Mouse (Mus musculus) embryonic facial prominence, embryonic 15.5 days (tissue): ENCODE results near the gene Mrps7. TPM values are rescaled to one million over a fixed set of nuclear protein-coding genes. Genes with fewer than 3 reads are reported as not detected.

Experiments used
- ATAC-seq: fragments of 200-750 bp; cut with Nextera tagmentation; 2 replicates; pipeline ENCODE4 v1.8.0; 2017; ENCODE audit warnings: low read depth, moderate TSS enrichment; ENCODE audit not compliant: insufficient number of reproducible peaks, low FRiP score, low TSS enrichment
- H3K27ac ChIP-seq: fragments of 300-500 bp; sonication (generic); replicated peaks from 2 replicates; pipeline ENCODE4 v1.5.1; 2015; ENCODE audit warnings: mild to moderate bottlenecking, inconsistent platforms
- H3K27me3 ChIP-seq: fragments of 300-500 bp; sonication (generic); 2 replicates; pipeline ENCODE4 v1.6.1; 2015; ENCODE audit warnings: inconsistent platforms
- H3K36me3 ChIP-seq: fragments of 300-500 bp; sonication (generic); 2 replicates; pipeline ENCODE4 v1.6.1; 2015; ENCODE audit warnings: mild to moderate bottlenecking, inconsistent platforms
- H3K4me1 ChIP-seq: fragments of 300-500 bp; sonication (generic); 2 replicates; pipeline ENCODE4 v1.6.1; 2015; ENCODE audit warnings: inconsistent platforms
- H3K4me2 ChIP-seq: fragments of 300-500 bp; sonication (generic); replicated peaks from 2 replicates; pipeline ENCODE4 v1.6.1; 2015; ENCODE audit warnings: mild to moderate bottlenecking, inconsistent platforms
- H3K4me3 ChIP-seq: fragments of 300-500 bp; sonication (generic); replicated peaks from 2 replicates; pipeline ENCODE4 v1.5.1; 2015; ENCODE audit warnings: mild to moderate bottlenecking, inconsistent platforms
- H3K9ac ChIP-seq: fragments of 300-500 bp; sonication (generic); 2 replicates; pipeline ENCODE4 v1.6.1; 2015; ENCODE audit warnings: inconsistent platforms
- H3K9me3 ChIP-seq: fragments of 300-500 bp; sonication (generic); replicated peaks from 2 replicates; pipeline ENCODE4 v1.6.1; 2016; ENCODE audit warnings: inconsistent platforms
- WGBS: fragments of 180-500 bp; shearing (Covaris S2); methylation state at CpG from one replicate; pipeline ENCODE4 v1.1.7; 2015; 5-methylcytosine and 5-hydroxymethylcytosine counted together
- polyA plus RNA-seq: library from polyadenylated mRNA; unstranded; fragments of >200 nt; fragmentation: Nextera tagmentation; extraction: Ambion mirVana; gene quantifications from 2 replicates; pipeline ENCODE4 v1.2.1, GENCODE M21; 2015

Gene Mrps7
- polyA plus RNA-seq, 1 experiment from 2014 or later = 82.4 TPM

DNA sequence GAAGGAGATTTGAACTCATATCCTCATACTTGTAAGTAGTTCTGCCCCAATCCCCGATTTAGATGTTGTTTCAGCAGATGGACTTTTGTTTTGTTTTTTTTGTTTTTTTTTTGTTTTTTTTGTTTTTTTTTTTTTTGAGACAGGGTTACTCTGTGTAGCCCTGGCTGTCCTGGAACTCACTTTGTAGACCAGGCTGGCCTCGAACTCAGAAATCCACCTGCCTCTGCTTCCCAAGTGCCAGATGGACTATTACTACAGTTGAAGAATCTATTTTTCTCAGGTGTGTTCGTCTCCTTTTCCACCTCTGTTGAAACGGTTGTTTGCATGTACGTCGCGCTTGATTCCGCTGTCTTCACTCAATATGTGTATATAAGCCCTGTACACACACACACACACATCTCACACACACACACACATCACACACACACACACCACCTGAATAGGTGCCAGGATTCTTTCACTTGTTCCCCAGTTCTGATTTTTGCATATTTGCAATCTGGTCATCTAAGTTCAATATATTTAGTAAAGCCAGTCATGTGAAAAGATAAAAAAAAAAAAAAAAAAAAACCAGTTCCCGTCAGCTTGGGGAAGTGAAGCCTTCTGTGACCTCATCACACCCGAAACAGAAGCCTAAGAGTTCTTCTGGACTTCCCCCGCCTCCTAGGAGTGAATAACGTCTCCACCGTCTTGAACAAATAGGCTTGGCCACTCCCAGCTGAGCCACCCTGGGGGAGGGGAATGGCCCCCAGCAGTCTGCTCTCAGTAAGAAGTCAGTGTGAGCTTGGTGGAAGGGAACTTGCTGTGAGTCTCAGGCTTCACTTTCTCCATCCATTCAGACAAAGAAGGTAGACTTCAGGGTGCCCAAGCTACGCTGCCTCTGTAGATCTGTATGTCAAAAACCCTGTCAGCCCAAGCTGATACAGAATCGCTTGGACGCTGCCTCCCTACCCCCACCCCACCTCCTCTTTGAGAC lies 27.1 kb downstream of the Mrps7 start:
- ATAC-seq = no peak
- H3K27ac ChIP-seq = no peak overlapping the region
- peaks cover 8% of the 10 kb centered on the region; the same call in 1 of the 2 replicates for H3K4me1 ChIP-seq
- no peak overlapping the region for H3K9ac ChIP-seq
- WGBS = 44% methylated on average over 16 of the region's 16 CpGs
- no peaks in the 10 kb centered on the region for H3K36me3 ChIP-seq
- H3K4me2 ChIP-seq = no peak overlapping the region
- H3K4me3 ChIP-seq = no peak overlapping the region
- no peaks in the 10 kb centered on the region for H3K9me3 ChIP-seq
- H3K27me3 ChIP-seq = no peaks in the 10 kb centered on the region

- Histone ChIP-seq H3K4me2 (no peak overlapping the region), H3K4me1 (peaks cover 8% of the 10 kb centered on the region; the same call in 1 of the 2 replicates), H3K9me3 (no peaks in the 10 kb centered on the region), H3K27ac (no peak overlapping the region), H3K4me3 (no peak overlapping the region), H3K9ac (no peak overlapping the region), H3K36me3 (no peaks in the 10 kb centered on the region), H3K27me3 (no peaks in the 10 kb centered on the region)
- ATAC-seq = no peak
- WGBS = 16% methylated on average over 3 of the region's 3 CpGs
These were observed 27.8 kb downstream of the Mrps7 start for GRCm38 (mm10) chr11:115631505-115631890.

- ATAC-seq = no peak
- H3K9me3 ChIP-seq = no peaks in the 10 kb centered on the region
- peaks cover 4% of the 10 kb centered on the region; the same call in 1 of the 2 replicates for H3K4me1 ChIP-seq
- no peak overlapping the region for H3K27ac ChIP-seq
- H3K9ac ChIP-seq = no peak overlapping the region
- H3K4me3 ChIP-seq = no peak overlapping the region
- no peaks in the 10 kb centered on the region for H3K36me3 ChIP-seq
- H3K27me3 ChIP-seq = no peaks in the 10 kb centered on the region
- WGBS = 68% methylated on average over 7 of the region's 7 CpGs
- no peak overlapping the region for H3K4me2 ChIP-seq
These were observed 28.5 kb downstream of the Mrps7 start for GRCm38 (mm10) chr11:115632247-115632646.

DNA sequence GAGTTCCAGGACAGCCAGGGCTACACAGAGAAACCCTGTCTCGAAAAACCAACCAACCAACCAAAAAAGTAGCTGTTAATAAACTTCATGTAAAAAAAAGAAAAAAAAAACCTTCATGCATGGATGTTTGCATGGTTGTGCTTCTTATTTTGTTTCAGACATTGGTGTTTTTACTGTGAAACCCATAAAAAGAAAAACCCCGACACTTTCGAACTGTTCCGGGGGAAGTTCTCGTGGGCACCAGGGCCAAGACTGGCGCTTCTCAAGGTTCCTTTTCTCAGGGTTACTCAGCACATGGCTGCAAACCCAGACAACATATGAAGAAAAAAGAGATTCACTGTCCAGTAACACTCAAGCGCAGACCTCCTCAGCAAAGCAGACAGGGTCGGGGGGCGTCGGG lies 29.1 kb downstream of the Mrps7 start:
- Histone ChIP-seq H3K4me2 (no peak overlapping the region), H3K9ac (no peak overlapping the region), H3K4me3 (no peak overlapping the region), H3K27ac (no peak overlapping the region), H3K27me3 (no peaks in the 10 kb centered on the region), H3K4me1 (no peaks in the 10 kb centered on the region), H3K9me3 (no peaks in the 10 kb centered on the region), H3K36me3 (no peaks in the 10 kb centered on the region)
- 75% methylated on average over 10 of the region's 10 CpGs for WGBS
- no peak for ATAC-seq

DNA sequence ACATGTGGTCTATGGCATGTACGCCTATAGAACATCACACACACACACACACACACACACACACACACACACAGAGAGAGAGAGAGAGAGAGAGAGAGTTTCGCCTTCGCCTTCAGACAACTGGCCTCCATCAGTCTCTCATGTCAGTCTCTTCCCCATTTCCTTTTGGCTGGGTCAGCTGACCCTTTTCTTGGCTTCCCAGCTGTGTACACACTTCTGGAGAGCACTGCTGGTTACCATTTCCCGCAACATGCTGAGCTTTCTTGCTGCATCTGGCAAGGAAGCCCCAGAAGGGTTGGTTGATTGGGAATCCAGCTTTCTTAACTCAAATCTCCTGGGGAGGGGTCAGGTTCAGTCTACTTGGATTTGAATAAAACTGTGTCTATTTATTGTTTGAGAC lies 30.4 kb downstream of the Mrps7 start:
- 60% methylated on average over 4 of the region's 4 CpGs for WGBS
- H3K27me3 ChIP-seq = no peaks in the 10 kb centered on the region
- H3K36me3 ChIP-seq = no peaks in the 10 kb centered on the region
- no peak for ATAC-seq
- H3K4me3 ChIP-seq = no peak overlapping the region
- H3K27ac ChIP-seq = no peak overlapping the region
- H3K9ac ChIP-seq = no peak overlapping the region
- no peaks in the 10 kb centered on the region for H3K9me3 ChIP-seq
- H3K4me1 ChIP-seq = no peaks in the 10 kb centered on the region
- H3K4me2 ChIP-seq = no peak overlapping the region

- H3K4me2 ChIP-seq = no peak overlapping the region
- H3K9ac ChIP-seq = no peak overlapping the region
- no peak overlapping the region for H3K4me3 ChIP-seq
- no peaks in the 10 kb centered on the region for H3K4me1 ChIP-seq
- H3K36me3 ChIP-seq = no peaks in the 10 kb centered on the region
- no peaks in the 10 kb centered on the region for H3K27me3 ChIP-seq
- ATAC-seq = no peak
- no peaks in the 10 kb centered on the region for H3K9me3 ChIP-seq
- 83% methylated on average over 8 of the region's 8 CpGs for WGBS
- H3K27ac ChIP-seq = no peak overlapping the region
These were observed 31.3 kb downstream of the Mrps7 start for GRCm38 (mm10) chr11:115635041-115635440.

DNA sequence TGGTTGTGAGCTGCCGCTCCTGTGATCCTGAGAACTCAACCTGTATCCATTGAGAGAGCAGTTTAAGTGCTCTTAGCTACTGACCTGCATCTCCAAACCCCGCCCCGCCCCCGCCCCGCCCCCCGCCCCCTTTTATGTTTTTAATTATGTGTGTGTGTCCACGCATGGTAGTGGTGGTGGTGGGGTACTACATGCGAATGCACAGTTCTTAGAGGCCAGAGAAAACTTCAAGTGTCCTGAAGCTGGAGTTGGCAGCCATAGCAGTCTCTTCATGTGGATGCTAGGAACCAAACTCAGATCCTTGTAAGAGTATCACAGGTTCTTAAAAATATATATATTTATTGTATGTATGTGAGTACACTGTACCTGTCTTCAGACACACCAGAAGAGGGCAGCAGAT lies 31.8 kb downstream of the Mrps7 start:
- no peaks in the 10 kb centered on the region for H3K27me3 ChIP-seq
- no peak for ATAC-seq
- no peak overlapping the region for H3K4me2 ChIP-seq
- H3K9ac ChIP-seq = no peak overlapping the region
- H3K4me3 ChIP-seq = no peak overlapping the region
- 74% methylated on average over 8 of the region's 8 CpGs for WGBS
- no peak overlapping the region for H3K27ac ChIP-seq
- H3K36me3 ChIP-seq = no peaks in the 10 kb centered on the region
- no peaks in the 10 kb centered on the region for H3K9me3 ChIP-seq
- H3K4me1 ChIP-seq = no peaks in the 10 kb centered on the region

- H3K27me3 ChIP-seq = no peaks in the 10 kb centered on the region
- ATAC-seq = no peak
- H3K4me3 ChIP-seq = no peak overlapping the region
- no peaks in the 10 kb centered on the region for H3K4me1 ChIP-seq
- no peak overlapping the region for H3K27ac ChIP-seq
- no peak overlapping the region for H3K4me2 ChIP-seq
- WGBS = 71% methylated on average over 3 of the region's 3 CpGs
- H3K36me3 ChIP-seq = no peaks in the 10 kb centered on the region
- no peak overlapping the region for H3K9ac ChIP-seq
- H3K9me3 ChIP-seq = no peaks in the 10 kb centered on the region
These were observed 33.2 kb downstream of the Mrps7 start for GRCm38 (mm10) chr11:115636960-115637359.

GRCm38 (mm10) chr11:115638498-115639409 lies 35.0 kb downstream of the Mrps7 start:
- ATAC-seq = no peak
- Histone ChIP-seq H3K36me3 (peaks cover 6% of the 10 kb centered on the region; the same call in 1 of the 2 replicates), H3K9me3 (no peaks in the 10 kb centered on the region), H3K4me2 (no peak overlapping the region), H3K4me1 (no peaks in the 10 kb centered on the region), H3K27ac (no peak overlapping the region), H3K4me3 (no peak overlapping the region), H3K9ac (no peak overlapping the region), H3K27me3 (no peaks in the 10 kb centered on the region)
- 76% methylated on average over 5 of the region's 5 CpGs for WGBS

DNA sequence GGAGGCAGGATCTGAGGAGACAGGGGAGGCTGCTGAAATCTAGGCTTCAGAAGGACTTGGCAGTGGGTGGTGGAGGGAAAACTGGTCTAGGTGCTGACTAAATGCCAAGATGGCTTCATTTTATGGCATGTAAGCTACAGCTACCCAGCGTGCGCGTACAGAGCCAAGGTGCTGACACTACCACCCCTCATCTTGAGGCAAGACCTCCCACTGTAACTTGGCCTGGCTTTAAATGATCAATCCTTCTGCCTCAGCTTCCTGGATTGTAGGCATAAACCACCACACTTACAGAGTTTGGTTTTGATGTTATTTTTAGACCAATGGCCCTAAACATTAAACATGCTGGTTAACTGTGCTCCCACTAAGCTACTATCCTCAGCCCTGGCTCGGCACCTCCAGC lies 35.8 kb downstream of the Mrps7 start:
- no peak overlapping the region for H3K4me2 ChIP-seq
- WGBS = 75% methylated on average over 4 of the region's 4 CpGs
- H3K9me3 ChIP-seq = no peaks in the 10 kb centered on the region
- no peak overlapping the region for H3K9ac ChIP-seq
- H3K27me3 ChIP-seq = no peaks in the 10 kb centered on the region
- H3K27ac ChIP-seq = no peak overlapping the region
- no peak overlapping the region for H3K4me3 ChIP-seq
- ATAC-seq = no peak
- H3K36me3 ChIP-seq = peaks cover 13% of the 10 kb centered on the region; the same call in 1 of the 2 replicates
- no peaks in the 10 kb centered on the region for H3K4me1 ChIP-seq

GRCm38 (mm10) chr11:115640311-115640828 lies 36.6 kb downstream of the Mrps7 start:
- Histone ChIP-seq H3K9ac (no peak overlapping the region), H3K9me3 (no peaks in the 10 kb centered on the region), H3K27me3 (no peaks in the 10 kb centered on the region), H3K27ac (no peak overlapping the region), H3K4me1 (no peaks in the 10 kb centered on the region), H3K4me2 (no peak overlapping the region), H3K36me3 (peaks cover 15% of the 10 kb centered on the region; the same call in 1 of the 2 replicates), H3K4me3 (no peak overlapping the region)
- 85% methylated on average over 3 of the region's 4 CpGs for WGBS
- ATAC-seq = no peak
